In genomic region chr3:123104325-123104724, GRCm38 (mm10) we compare ENCODE assay signal across 19 mouse cellular contexts.
DNase-seq lines count a peak whose midpoint lies in the region; TF ChIP-seq lines count a peak whose summit lies in the region.
"Had no signal": no experiment of that assay in that cellular context is flagged by ENCODE, and none has a peak within 500 bp of the region (broad histone marks: within the 10 kb centered on the region; RNA-seq: fewer than 3 reads in every experiment).

No protein-coding gene starts in this region.

- peaks cover 15% of the 10 kb centered on the region for H3K4me1 ChIP-seq in heart, embryonic 10.5 days
- peaks cover 6% of the 10 kb centered on the region for H3K4me1 ChIP-seq in heart, adult 2 months (ENCODE audit: control insufficient read depth, insufficient read depth, low read length)
- H3K4me1 ChIP-seq in small intestine, adult 2 months (ENCODE audit: control insufficient read depth, insufficient read depth, insufficient read length, low read length) = no peaks in the 10 kb centered on the region
- H3K4me1 ChIP-seq in kidney, adult 2 months (ENCODE audit: control insufficient read depth, insufficient read depth, low read length) = no peaks in the 10 kb centered on the region
- H3K4me1 ChIP-seq: neural tube, embryonic 13.5 days had no signal

- DNase-seq in adrenal gland, adult (ENCODE audit: inconsistent age in 2 of 2, low spot score in 1 of 2) = peak; percentile 32 to 73
- DNase-seq in adrenal gland, postnatal 4 days (ENCODE audit: low spot score in 2 of 2) = no peak
- peak; percentile 38 for DNase-seq in heart, embryonic 10.5 days (ENCODE audit: low spot score)
- DNase-seq in heart, adult 2 months = no peak
- peak; percentile 92 for DNase-seq in fibroblast of lung, adult 2 months (ENCODE audit: low read depth)
- no peak for DNase-seq in left cerebral cortex, adult 2 months (ENCODE audit: extremely low spot score in 1 of 2, low spot score in 2 of 2)
- DNase-seq in kidney, adult 2 months = no peak
- DNase-seq: cerebellum, adult 8-10 months; heart, adult 18-20 months; kidney, adult 11 months; right cerebral cortex, adult 18-20 months; thymus, postnatal 25 days had no signal

- no peaks in the 10 kb centered on the region for H3K79me2 ChIP-seq in heart, adult 2 months (replicated peaks; ENCODE audit: control insufficient read depth, insufficient read depth, low read length)

- 78% methylated on average over 6 of the region's 6 CpGs for WGBS in heart, embryonic 10.5 days
- WGBS in heart, adult 2 months = 80% methylated on average over 6 of the region's 6 CpGs
- WGBS in small intestine, adult 2 months = 69% methylated on average over 6 of the region's 6 CpGs
- WGBS in kidney, adult 2 months = 74% methylated on average over 6 of the region's 6 CpGs

- TF ChIP-seq POLR2A in heart, adult 2 months (IDR thresholded peaks at IDR 0.05; ENCODE audit: insufficient read depth, low read depth, low read length) = no peak
- TF ChIP-seq POLR2A in small intestine, adult 2 months (IDR thresholded peaks at IDR 0.05; ENCODE audit: low read depth, low read length) = no peak
- TF ChIP-seq POLR2A in kidney, adult 2 months (IDR thresholded peaks at IDR 0.05; ENCODE audit: low read depth, low read length) = no peak

- no peak for TF ChIP-seq EP300 in heart, adult 2 months (IDR thresholded peaks at IDR 0.05; ENCODE audit: insufficient read depth, low read depth, low read length)

- H3K27me3 ChIP-seq in heart, embryonic 10.5 days (ENCODE audit: insufficient read depth, poor library complexity, severe bottlenecking) = no peaks in the 10 kb centered on the region
- no peaks in the 10 kb centered on the region for H3K27me3 ChIP-seq in heart, adult 2 months (ENCODE audit: control insufficient read depth, insufficient read depth, low read length)
- H3K27me3 ChIP-seq in small intestine, adult 2 months (ENCODE audit: control insufficient read depth, insufficient read depth, low read length) = no peaks in the 10 kb centered on the region
- no peaks in the 10 kb centered on the region for H3K27me3 ChIP-seq in kidney, adult 2 months (replicated peaks; ENCODE audit: control insufficient read depth, insufficient read depth, low read length)
- H3K27me3 ChIP-seq: heart, embryonic 15.5 days; neural tube, embryonic 13.5 days had no signal

- no peak overlapping the region for H3K27ac ChIP-seq in heart, embryonic 10.5 days
- no peak overlapping the region for H3K27ac ChIP-seq in heart, adult 2 months
- peak overlapping the region; percentile 7; the same call in 1 of the 2 replicates for H3K27ac ChIP-seq in small intestine, adult 2 months (ENCODE audit: insufficient read depth, low read depth, low read length)
- no peak overlapping the region for H3K27ac ChIP-seq in left cerebral cortex, adult 2 months
- no peak overlapping the region for H3K27ac ChIP-seq in kidney, adult 2 months (ENCODE audit: insufficient read depth, low read depth, low read length)
- H3K27ac ChIP-seq: heart, embryonic 15.5 days; hindbrain, postnatal 0 days; kidney, postnatal 0 days; neural tube, embryonic 13.5 days had no signal

- intact Hi-C loops in heart, adult 2 months (cut with DNase I) = no loop called here
- intact Hi-C loops in left cerebral cortex, adult 2 months (cut with DNase I) = loop anchor here (10.0 kb wide), 1 partner anchor 240 kb away; no protein-coding TSS in a partner anchor

- H3K9ac ChIP-seq in heart, adult 2 months (ENCODE audit: low read depth, low read length) = no peak overlapping the region
- H3K9ac ChIP-seq: heart, embryonic 15.5 days; neural tube, embryonic 13.5 days had no signal

- no peaks in the 10 kb centered on the region; the same call in 1 of the 2 replicates for H3K36me3 ChIP-seq in heart, embryonic 10.5 days
- H3K36me3 ChIP-seq in heart, adult 2 months (ENCODE audit: control insufficient read depth, insufficient read depth, low read length) = peaks cover 6% of the 10 kb centered on the region; the same call in 1 of the 2 replicates
- no peaks in the 10 kb centered on the region for H3K36me3 ChIP-seq in small intestine, adult 2 months (ENCODE audit: control insufficient read depth, insufficient read depth, low read length)
- H3K36me3 ChIP-seq in kidney, adult 2 months (ENCODE audit: control insufficient read depth, insufficient read depth, low read length) = no peaks in the 10 kb centered on the region
- H3K36me3 ChIP-seq: G1E; heart, embryonic 15.5 days; neural tube, embryonic 13.5 days had no signal

- H3K4me3 ChIP-seq in heart, embryonic 10.5 days = no peak overlapping the region
- H3K4me3 ChIP-seq in heart, adult 2 months = no peak overlapping the region
- no peak overlapping the region for H3K4me3 ChIP-seq in small intestine, adult 2 months (ENCODE audit: low read depth, low read length)
- H3K4me3 ChIP-seq in left cerebral cortex, adult 2 months = no peak overlapping the region
- no peak overlapping the region for H3K4me3 ChIP-seq in kidney, adult 2 months (ENCODE audit: insufficient read depth, low read depth, low read length)
- H3K4me3 ChIP-seq: erythroblast, embryonic 14.5 days; heart, embryonic 15.5 days; neural tube, embryonic 13.5 days had no signal

- no peaks in the 10 kb centered on the region for H3K9me3 ChIP-seq in heart, embryonic 10.5 days
- H3K9me3 ChIP-seq: G1E; heart, embryonic 15.5 days; neural tube, embryonic 13.5 days had no signal

- TF ChIP-seq CTCF in heart, adult 2 months (IDR thresholded peaks at IDR 0.05) = no peak
- no peak for TF ChIP-seq CTCF in small intestine, adult 2 months (IDR thresholded peaks at IDR 0.05; ENCODE audit: extremely low read depth, insufficient read length, insufficient replicate concordance, low read depth, low read length)
- no peak for TF ChIP-seq CTCF in left cerebral cortex, adult 2 months (IDR thresholded peaks at IDR 0.05)
- no peak for TF ChIP-seq CTCF in kidney, adult 2 months (conservative IDR thresholded peaks at IDR 0.05; ENCODE audit: insufficient read depth, insufficient read length, low read depth, low read length)

Comparison
In these comparisons a context has a peak if more than half of its experiments do, and no peak if none do; other contexts are left out.
1. DNase-seq: peak in adrenal gland, adult (2 of 2), heart, embryonic 10.5 days (single experiment) and fibroblast of lung, adult 2 months (single experiment); none in adrenal gland, postnatal 4 days (0 of 2), heart, adult 2 months (0 of 2), left cerebral cortex, adult 2 months (0 of 2) and kidney, adult 2 months (single experiment).